In the genomic region with DNA sequence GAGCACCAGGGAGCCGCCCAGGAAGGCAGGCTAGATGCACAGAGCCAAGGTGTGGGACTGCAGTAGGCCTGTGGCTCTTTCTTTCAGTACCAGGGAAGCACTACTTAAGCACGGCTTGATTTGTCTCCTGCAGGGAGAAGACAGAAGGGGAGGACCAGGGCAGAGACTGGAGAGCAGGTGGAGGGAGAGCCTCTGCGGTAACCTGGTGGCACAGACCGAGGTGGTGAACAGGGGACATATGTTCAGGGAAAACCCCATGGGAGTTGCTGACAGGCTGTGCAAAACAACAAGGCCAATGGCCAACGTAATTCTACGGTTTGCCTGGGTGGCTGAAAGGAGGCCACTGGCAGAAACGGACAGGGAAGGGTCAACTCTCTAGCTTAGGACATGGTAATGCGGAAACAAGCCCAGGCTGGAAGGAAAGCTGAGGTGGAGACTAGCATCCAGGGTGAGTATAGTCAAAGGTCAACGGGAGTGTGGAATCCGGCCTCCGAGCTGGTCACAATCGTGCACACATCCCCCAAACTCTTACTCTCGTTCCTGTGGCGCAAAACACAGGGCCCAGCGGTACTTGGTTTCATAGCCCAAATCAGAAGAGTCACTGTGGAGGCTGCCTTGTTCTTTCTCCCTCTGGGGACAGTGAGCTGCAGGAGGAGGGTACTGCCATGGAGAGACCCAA, we compare ENCODE assay signal across 14 mouse cellular contexts. TPM values are rescaled to one million over a fixed set of nuclear protein-coding genes. Genes with fewer than 3 reads are reported as not detected.
A peak's percentile ranks its signal among the peaks of the same experiment; 100 is the strongest.
DNase-seq lines count a peak whose midpoint lies in the region; ATAC-seq and TF ChIP-seq lines count a peak whose summit lies in the region.
"Had no signal": no experiment of that assay in that cellular context is flagged by ENCODE, and none has a peak within 500 bp of the region (broad histone marks: within the 10 kb centered on the region; RNA-seq: fewer than 3 reads in every experiment).

No protein-coding gene starts in this region.

- H3K27me3 ChIP-seq in cerebellum, adult 2 months (ENCODE audit: control insufficient read depth, insufficient read depth, low read length), result no peaks in the 10 kb centered on the region
- H3K27me3 ChIP-seq in hindbrain, postnatal 0 days (ENCODE audit: insufficient read depth, low read length), result no peaks in the 10 kb centered on the region
- no peaks in the 10 kb centered on the region for H3K27me3 ChIP-seq in stomach, postnatal 0 days (ENCODE audit: control insufficient read depth, insufficient read depth, low read length)
- H3K27me3 ChIP-seq: embryonic facial prominence, embryonic 15.5 days; heart, embryonic 12.5 days; limb, embryonic 13.5 days had no signal

- no peaks in the 10 kb centered on the region for H3K9me3 ChIP-seq in hindbrain, postnatal 0 days (ENCODE audit: low read length)
- no peaks in the 10 kb centered on the region for H3K9me3 ChIP-seq in stomach, postnatal 0 days (ENCODE audit: control insufficient read depth, low read length)
- H3K9me3 ChIP-seq: embryonic facial prominence, embryonic 15.5 days; limb, embryonic 13.5 days had no signal

- H3K9ac ChIP-seq in hindbrain, postnatal 0 days (replicated peaks; ENCODE audit: low read length), result no peak overlapping the region
- H3K9ac ChIP-seq in stomach, postnatal 0 days (ENCODE audit: low read length), result no peak overlapping the region
- H3K9ac ChIP-seq: embryonic facial prominence, embryonic 15.5 days; heart, embryonic 12.5 days; limb, embryonic 13.5 days had no signal

- TF ChIP-seq CTCF in cerebellum, adult 2 months (IDR thresholded peaks at IDR 0.05; ENCODE audit: borderline replicate concordance, insufficient read depth, low read depth, low read length), result no peak
- TF ChIP-seq CTCF in hindbrain, postnatal 0 days (IDR thresholded peaks at IDR 0.05; ENCODE audit: low read depth), result no peak
- TF ChIP-seq CTCF in stomach, postnatal 0 days (IDR thresholded peaks at IDR 0.05; ENCODE audit: low read depth), result no peak

- WGBS in cerebellum, adult 2 months, result 29% methylated on average over 15 of the region's 15 CpGs
- WGBS in hindbrain, postnatal 0 days, result 49% methylated on average over 15 of the region's 15 CpGs
- WGBS in stomach, postnatal 0 days, result 75% methylated on average over 15 of the region's 15 CpGs

- H3K36me3 ChIP-seq in hindbrain, postnatal 0 days (ENCODE audit: insufficient read depth, low read length), result peaks cover under 1% of the 10 kb centered on the region; the same call in 1 of the 2 replicates
- peaks cover 3% of the 10 kb centered on the region; the same call in 1 of the 2 replicates for H3K36me3 ChIP-seq in stomach, postnatal 0 days (ENCODE audit: control insufficient read depth, insufficient read depth, low read length)

- 0 out of 2 replicates have a peak, but pooled peaks have one; percentile 27 for ATAC-seq in hindbrain, postnatal 0 days
- 0 out of 2 replicates have a peak, but pooled peaks have one; percentile 24 for ATAC-seq in stomach, postnatal 0 days (ENCODE audit: low FRiP score, low TSS enrichment)

- no peak for TF ChIP-seq POLR2A in cerebellum, adult 2 months (IDR thresholded peaks at IDR 0.05; ENCODE audit: borderline replicate concordance, insufficient read depth, low read length)

- H3K27ac ChIP-seq in cerebellum, adult 2 months (ENCODE audit: insufficient read depth, low read length), result peak overlapping the region; percentile 42
- H3K27ac ChIP-seq in hindbrain, postnatal 0 days, result 0 out of 2 replicates have a peak overlapping the region, but pooled peaks have one; percentile 11
- no peak overlapping the region for H3K27ac ChIP-seq in stomach, postnatal 0 days (replicated peaks)
- H3K27ac ChIP-seq: embryonic facial prominence, embryonic 15.5 days; limb, embryonic 13.5 days had no signal

- TF ChIP-seq EP300 in stomach, postnatal 0 days (optimal IDR thresholded peaks at IDR 0.05), result no peak

- H3K4me1 ChIP-seq in cerebellum, adult 2 months (ENCODE audit: control insufficient read depth, insufficient read depth, low read length), result peaks cover 19% of the 10 kb centered on the region
- H3K4me1 ChIP-seq in hindbrain, postnatal 0 days (ENCODE audit: insufficient read depth, low read length), result peaks cover 10% of the 10 kb centered on the region; the same call in 1 of the 2 replicates
- H3K4me1 ChIP-seq in stomach, postnatal 0 days (replicated peaks; ENCODE audit: control insufficient read depth, insufficient read depth), result no peaks in the 10 kb centered on the region
- H3K4me1 ChIP-seq: limb, embryonic 13.5 days had no signal

- no peak overlapping the region for H3K4me2 ChIP-seq in hindbrain, postnatal 0 days (ENCODE audit: low read depth, low read length)
- H3K4me2 ChIP-seq in stomach, postnatal 0 days (replicated peaks; ENCODE audit: low read depth), result no peak overlapping the region
- H3K4me2 ChIP-seq: embryonic facial prominence, embryonic 15.5 days; heart, embryonic 12.5 days; limb, embryonic 13.5 days had no signal

- DNase-seq in left cerebral cortex, postnatal 4 days, result peak; percentile 35
- DNase-seq in left cerebral cortex, adult 18-20 months (ENCODE audit: low spot score in 2 of 2), result no peak
- DNase-seq in cerebellum, adult 2 months, result peak; percentile 59 to 74
- DNase-seq in hindbrain, postnatal 0 days (ENCODE audit: low spot score), result no peak
- DNase-seq in stomach, postnatal 0 days (ENCODE audit: low spot score), result no peak
- no peak for DNase-seq in gastrocnemius, postnatal 25 days
- no peak for DNase-seq in layer of hippocampus, adult 18-20 months (ENCODE audit: low spot score in 2 of 2)
- DNase-seq: thymus, postnatal 25 days had no signal

- intact Hi-C loops in left cerebral cortex, postnatal 4 days (cut with DNase I), result no loop called here

- no peak overlapping the region for H3K4me3 ChIP-seq in cerebellum, adult 2 months (replicated peaks; ENCODE audit: insufficient read depth, low read depth, low read length)
- H3K4me3 ChIP-seq in hindbrain, postnatal 0 days (ENCODE audit: low read length), result no peak overlapping the region
- no peak overlapping the region for H3K4me3 ChIP-seq in stomach, postnatal 0 days (ENCODE audit: low read depth, low read length)
- H3K4me3 ChIP-seq: embryonic facial prominence, embryonic 15.5 days; heart, embryonic 12.5 days; limb, embryonic 13.5 days had no signal

RNA-seq across cellular contexts. Expression of gene Cmtm3, which starts 20.7 kb away (rescaled TPM):
- 10 to 100 TPM; 22.7 to 25.5 TPM for total RNA-seq in left cerebral cortex, postnatal 4 days (2021)
- 10 to 100 TPM in 1 of 2 experiments, 1 to 10 TPM in 1; 8.9 to 11.6 TPM for total RNA-seq in left cerebral cortex, adult 18-20 months (2021)
- polyA plus RNA-seq in cerebellum, adult 2 months (2012; rRNA removed), result 16.9 and 18.6 TPM in 2 replicates
- 23.1 and 27.2 TPM in 2 replicates for total RNA-seq in hindbrain, postnatal 0 days (2014; rRNA removed)
- 41.9 and 42.6 TPM in 2 replicates for polyA plus RNA-seq in hindbrain, postnatal 0 days (2015; fragmentation: Nextera tagmentation; extraction: Ambion mirVana)
- 48.4 and 52.1 TPM in 2 replicates for polyA plus RNA-seq in stomach, postnatal 0 days (2015; fragmentation: Nextera tagmentation; extraction: Ambion mirVana)
- 10 to 100 TPM in 1 of 2 experiments, 1 to 10 TPM in 1; 8.5 to 10.3 TPM for total RNA-seq in gastrocnemius, postnatal 25 days (2021)
- 10 to 100 TPM; 12.0 to 14.2 TPM for total RNA-seq in layer of hippocampus, adult 18-20 months (2021)

RNA-seq across cellular contexts. Expression of gene Cmtm4, which starts 35.7 kb away (rescaled TPM):
- 10 to 100 TPM; 47.2 to 48.3 TPM for total RNA-seq in left cerebral cortex, postnatal 4 days (2021)
- 10 to 100 TPM; 88.2 to 98.5 TPM for total RNA-seq in left cerebral cortex, adult 18-20 months (2021)
- 31.1 and 33.3 TPM in 2 replicates for polyA plus RNA-seq in cerebellum, adult 2 months (2012; rRNA removed)
- 38.4 and 40.5 TPM in 2 replicates for total RNA-seq in hindbrain, postnatal 0 days (2014; rRNA removed)
- 2.7 and 2.9 TPM in 2 replicates for polyA plus RNA-seq in hindbrain, postnatal 0 days (2015; fragmentation: Nextera tagmentation; extraction: Ambion mirVana)
- polyA plus RNA-seq in stomach, postnatal 0 days (2015; fragmentation: Nextera tagmentation; extraction: Ambion mirVana), result 4.6 and 4.8 TPM in 2 replicates
- total RNA-seq in gastrocnemius, postnatal 25 days (2021), result 1 to 10 TPM; 3.7 to 4.1 TPM
- total RNA-seq in layer of hippocampus, adult 18-20 months (2021), result 10 to 100 TPM; 63.3 to 73.1 TPM

RNA-seq across cellular contexts. Expression of gene Cmtm2b, which starts 37.9 kb away (rescaled TPM):
- total RNA-seq in left cerebral cortex, postnatal 4 days (2021), result not detected
- not detected for total RNA-seq in left cerebral cortex, adult 18-20 months (2021)
- polyA plus RNA-seq in cerebellum, adult 2 months (2012; rRNA removed), result not detected in 2 replicates
- total RNA-seq in hindbrain, postnatal 0 days (2014; rRNA removed), result not detected in 2 replicates
- polyA plus RNA-seq in hindbrain, postnatal 0 days (2015; fragmentation: Nextera tagmentation; extraction: Ambion mirVana), result not detected in 2 replicates
- polyA plus RNA-seq in stomach, postnatal 0 days (2015; fragmentation: Nextera tagmentation; extraction: Ambion mirVana), result not detected in 2 replicates
- total RNA-seq in gastrocnemius, postnatal 25 days (2021), result not detected
- not detected for total RNA-seq in layer of hippocampus, adult 18-20 months (2021)
- total RNA-seq: megakaryocyte progenitor cell, adult 5-6 weeks had no signal
- polyA plus RNA-seq: embryonic facial prominence, embryonic 15.5 days; heart, embryonic 12.5 days; large intestine, adult 2 months; limb, embryonic 13.5 days; neural tube, embryonic 11.5 days had no signal

RNA-seq across cellular contexts. Expression of gene Gm11020, which starts 38.5 kb away (rescaled TPM):
- total RNA-seq in left cerebral cortex, postnatal 4 days (2021), result not detected
- not detected for total RNA-seq in left cerebral cortex, adult 18-20 months (2021)
- polyA plus RNA-seq in cerebellum, adult 2 months (2012; rRNA removed), result not detected in 2 replicates
- not detected in 2 replicates for total RNA-seq in hindbrain, postnatal 0 days (2014; rRNA removed)
- polyA plus RNA-seq in hindbrain, postnatal 0 days (2015; fragmentation: Nextera tagmentation; extraction: Ambion mirVana), result not detected in 2 replicates
- not detected in 2 replicates for polyA plus RNA-seq in stomach, postnatal 0 days (2015; fragmentation: Nextera tagmentation; extraction: Ambion mirVana)
- not detected for total RNA-seq in gastrocnemius, postnatal 25 days (2021)
- total RNA-seq in layer of hippocampus, adult 18-20 months (2021), result not detected
- total RNA-seq: megakaryocyte progenitor cell, adult 5-6 weeks had no signal
- polyA plus RNA-seq: embryonic facial prominence, embryonic 15.5 days; heart, embryonic 12.5 days; large intestine, adult 2 months; limb, embryonic 13.5 days; neural tube, embryonic 11.5 days had no signal

RNA-seq across cellular contexts. Expression of gene Cmtm1, which starts 50.0 kb away (rescaled TPM):
- not detected for total RNA-seq in left cerebral cortex, postnatal 4 days (2021)
- not detected for total RNA-seq in left cerebral cortex, adult 18-20 months (2021)
- polyA plus RNA-seq in cerebellum, adult 2 months (2012; rRNA removed), result not detected in 2 replicates
- total RNA-seq in hindbrain, postnatal 0 days (2014; rRNA removed), result not detected in 2 replicates
- polyA plus RNA-seq in hindbrain, postnatal 0 days (2015; fragmentation: Nextera tagmentation; extraction: Ambion mirVana), result not detected in 2 replicates
- not detected in 2 replicates for polyA plus RNA-seq in stomach, postnatal 0 days (2015; fragmentation: Nextera tagmentation; extraction: Ambion mirVana)
- total RNA-seq in gastrocnemius, postnatal 25 days (2021), result not detected
- total RNA-seq in layer of hippocampus, adult 18-20 months (2021), result not detected
- total RNA-seq: megakaryocyte progenitor cell, adult 5-6 weeks had no signal
- polyA plus RNA-seq: embryonic facial prominence, embryonic 15.5 days; heart, embryonic 12.5 days; large intestine, adult 2 months; limb, embryonic 13.5 days; neural tube, embryonic 11.5 days had no signal

Comparison
In these comparisons a context has a peak if more than half of its experiments do, and no peak if none do; other contexts are left out.
1. DNase-seq: peak in left cerebral cortex, postnatal 4 days (single experiment) and cerebellum, adult 2 months (2 of 2); none in left cerebral cortex, adult 18-20 months (0 of 2), hindbrain, postnatal 0 days (single experiment), stomach, postnatal 0 days (single experiment), gastrocnemius, postnatal 25 days (single experiment) and layer of hippocampus, adult 18-20 months (0 of 2).